In genomic region chr3:137300210-137300609, GRCm38 (mm10) we compare ENCODE assay signal across 17 mouse cellular contexts.
"Had no signal": no experiment of that assay in that cellular context is flagged by ENCODE, and none has a peak within 500 bp of the region (broad histone marks: within the 10 kb centered on the region; RNA-seq: fewer than 3 reads in every experiment).

No protein-coding gene starts in this region.

- DNase-seq: gastrocnemius, postnatal 14 days; gastrocnemius, postnatal 36 days; heart, adult 18-20 months; heart, postnatal 10 days; heart, postnatal 4 days; kidney, adult 18-20 months; kidney, adult 8-10 months; kidney, postnatal 10 days; kidney, postnatal 25 days; layer of hippocampus, adult 9-11 months; layer of hippocampus, postnatal 36 days; left cerebral cortex, postnatal 4 days had no signal

- ATAC-seq: hindbrain, embryonic 16.5 days; inflammation-experienced regulatory T-cells, adult 6 months; intestine, embryonic 15.5 days; intestine, postnatal 0 days; liver, embryonic 12.5 days had no signal
